Mouse (Mus musculus) ZHBTc4 (cell line): ENCODE data around the gene Aldh1a1.
"Not testable (repeated sequence)": the region's sequence is repeated elsewhere in the genome, so short reads cannot be mapped to it uniquely, and the experiment has no call there.

Experiments used
- DNase-seq: peaks from one replicate; pipeline ENCODE4 v3.0.0-alpha.2; 2011; ENCODE audit warnings: low read depth, low spot score

The Aldh1a1 gene

GRCm38 (mm10) chr19:20555365-20555764 lies 62.9 kb downstream of the Aldh1a1 start:
- no peak for DNase-seq

DNA sequence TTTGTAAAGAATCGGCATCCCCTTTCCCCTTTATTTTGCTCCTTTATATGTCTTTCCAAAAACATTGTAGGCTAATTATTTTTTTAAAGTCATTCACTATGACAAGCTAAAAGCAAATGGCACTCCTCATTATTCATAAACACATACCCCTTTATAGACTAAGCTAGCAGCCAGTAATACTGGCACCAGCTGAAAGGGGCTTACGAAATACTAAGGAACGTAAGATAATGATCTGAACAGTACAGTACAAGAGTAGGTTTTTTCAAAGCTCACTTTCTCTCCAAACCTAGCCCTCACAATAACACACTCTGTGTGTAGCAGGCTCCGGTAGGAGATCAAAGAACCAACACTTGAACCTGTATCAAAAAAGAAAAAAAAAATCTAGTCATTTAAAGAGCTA lies 64.7 kb downstream of the Aldh1a1 start:
- DNase-seq, result no peak

DNA sequence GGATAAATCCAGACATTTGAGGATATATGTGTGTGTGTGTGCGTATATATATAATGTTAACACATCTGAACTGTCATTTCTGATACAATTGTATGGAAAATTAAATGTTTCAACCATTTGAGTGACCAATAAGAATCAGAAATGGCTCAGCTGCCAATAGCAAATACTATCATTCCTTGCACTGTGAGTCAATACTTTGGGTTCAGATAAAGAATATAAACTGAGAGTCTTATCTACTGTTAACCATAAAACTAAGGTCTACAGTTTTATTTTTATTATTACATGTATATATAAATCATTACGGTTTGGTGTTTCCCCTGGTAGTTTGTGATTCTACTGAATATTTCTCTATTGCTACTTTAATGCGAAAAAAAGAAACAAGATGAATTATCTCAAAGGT lies 65.6 kb downstream of the Aldh1a1 start:
- DNase-seq, result no peak

DNA sequence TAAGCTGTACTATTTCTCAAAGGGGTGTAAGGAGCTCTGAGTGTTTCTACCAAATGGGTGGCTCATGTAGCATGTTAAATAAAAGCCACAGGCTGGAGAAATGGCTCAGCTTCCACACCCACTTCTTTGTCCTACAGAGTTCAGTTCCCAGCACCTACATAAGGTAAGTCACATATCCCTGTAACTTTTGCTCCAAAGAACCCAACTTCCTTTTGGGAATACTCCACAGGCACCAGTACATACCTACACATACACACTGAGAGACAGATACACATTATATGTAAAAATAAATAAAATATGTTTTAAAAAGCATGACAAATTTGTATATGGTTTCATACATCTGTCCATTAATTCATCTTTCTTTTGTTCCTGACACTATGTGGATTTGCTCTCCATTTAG lies 66.0 kb downstream of the Aldh1a1 start:
- DNase-seq, result no peak

GRCm38 (mm10) chr19:20558952-20559351 lies 66.4 kb downstream of the Aldh1a1 start:
- no peak for DNase-seq

GRCm38 (mm10) chr19:20559952-20560351 lies 67.4 kb downstream of the Aldh1a1 start:
- DNase-seq, result no peak

DNA sequence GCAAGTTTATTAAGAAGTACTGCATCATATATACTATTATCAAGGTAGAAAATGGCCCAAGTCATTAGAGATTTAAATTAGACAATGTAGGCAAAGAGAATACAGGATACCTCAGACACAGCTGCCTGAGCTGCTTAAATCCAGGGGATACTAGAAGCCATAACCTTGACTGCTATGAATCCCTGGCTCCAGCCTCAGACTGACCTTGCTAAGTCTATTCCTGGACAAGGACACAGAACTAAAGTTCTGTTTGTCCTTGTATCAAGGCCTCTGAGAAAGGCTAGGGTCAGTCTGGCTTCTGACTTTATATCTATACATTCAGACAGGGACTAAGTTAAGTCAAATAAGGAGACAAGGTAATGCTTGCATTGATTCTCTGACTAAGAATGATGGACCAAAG lies 69.9 kb downstream of the Aldh1a1 start:
- no peak for DNase-seq

DNA sequence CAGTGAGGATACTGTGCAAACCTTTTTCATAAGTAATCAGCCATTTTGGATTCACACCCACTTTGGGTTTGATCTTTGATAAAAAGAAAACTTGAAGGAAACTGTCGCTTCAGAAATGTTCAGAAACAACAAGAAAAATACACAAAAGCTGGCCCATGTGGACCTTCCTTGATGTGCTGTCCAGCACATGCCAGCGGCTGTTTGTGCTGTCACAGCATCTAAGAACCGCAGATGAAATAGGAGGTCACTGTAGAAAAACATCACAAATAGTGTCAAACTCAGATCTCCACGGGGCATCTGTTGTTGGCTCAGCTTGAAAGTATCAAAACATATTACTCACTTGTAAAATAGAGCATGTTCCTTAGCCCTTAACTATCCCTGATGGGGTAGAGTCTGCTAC lies 73.8 kb downstream of the Aldh1a1 start:
- no peak for DNase-seq

GRCm38 (mm10) chr19:20567039-20567438 lies 74.5 kb downstream of the Aldh1a1 start:
- DNase-seq, result no peak

DNA sequence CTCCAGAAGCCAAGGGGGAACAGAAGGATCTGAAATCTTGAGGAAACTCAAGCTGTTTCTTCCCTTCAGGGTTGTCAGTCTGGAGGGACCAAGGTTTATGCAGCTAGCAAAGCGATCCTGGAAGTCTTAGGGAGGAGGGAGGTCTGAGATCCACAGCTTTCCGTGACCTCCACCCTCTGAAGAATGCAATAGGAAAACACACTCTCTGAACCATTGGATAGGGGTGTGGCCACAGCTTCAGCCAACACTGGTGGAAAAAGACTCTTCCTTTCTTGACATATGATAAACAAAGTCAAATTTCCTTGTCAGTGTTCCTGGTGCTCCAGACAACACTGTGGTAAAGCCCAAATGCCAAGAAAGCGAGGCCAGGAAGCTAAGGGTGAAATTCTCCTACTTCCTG lies 84.5 kb downstream of the Aldh1a1 start:
- DNase-seq, result no peak

- no peak for DNase-seq
Measured at GRCm38 (mm10) chr19:20577429-20577828, 84.9 kb downstream of the Aldh1a1 start.

DNA sequence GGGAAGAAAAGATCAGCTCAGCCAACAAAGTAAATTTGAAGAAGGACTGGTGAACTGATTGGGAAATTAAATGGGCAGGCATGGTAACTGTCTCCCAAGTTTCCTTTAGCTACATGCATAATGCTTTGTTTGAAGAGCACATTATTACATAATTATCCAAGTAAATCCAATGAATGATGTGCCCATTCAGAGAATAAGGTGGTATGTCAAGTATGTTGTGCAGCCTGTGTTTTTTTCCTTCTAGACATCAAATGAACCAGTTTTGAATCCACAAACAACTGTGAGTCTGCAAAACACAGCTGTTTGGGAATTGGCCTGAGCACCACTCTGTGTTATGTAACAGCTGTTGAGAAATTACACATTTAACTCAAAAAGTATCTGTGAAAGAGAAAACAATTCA lies 107.4 kb downstream of the Aldh1a1 start:
- no peak for DNase-seq

DNA sequence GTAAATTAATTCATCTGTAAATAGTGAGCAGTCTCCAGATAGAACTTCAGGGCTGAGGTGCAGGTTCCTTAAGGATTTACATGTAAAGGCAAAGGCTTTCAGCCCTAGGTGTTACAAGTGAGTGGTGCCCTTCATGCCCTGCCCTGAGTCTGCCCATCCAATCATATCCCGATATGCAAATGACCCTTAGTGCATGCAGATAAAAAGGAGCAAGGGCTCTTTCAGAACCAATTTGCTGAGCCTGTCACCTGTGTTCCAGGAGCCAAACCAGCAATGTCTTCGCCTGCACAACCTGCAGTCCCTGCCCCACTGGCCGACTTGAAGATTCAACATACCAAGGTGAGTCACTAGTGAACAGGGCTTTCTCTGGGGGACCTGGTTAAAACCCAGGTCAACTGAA lies 109.2 kb downstream of the Aldh1a1 start:
- DNase-seq, result peak; percentile 4

DNA sequence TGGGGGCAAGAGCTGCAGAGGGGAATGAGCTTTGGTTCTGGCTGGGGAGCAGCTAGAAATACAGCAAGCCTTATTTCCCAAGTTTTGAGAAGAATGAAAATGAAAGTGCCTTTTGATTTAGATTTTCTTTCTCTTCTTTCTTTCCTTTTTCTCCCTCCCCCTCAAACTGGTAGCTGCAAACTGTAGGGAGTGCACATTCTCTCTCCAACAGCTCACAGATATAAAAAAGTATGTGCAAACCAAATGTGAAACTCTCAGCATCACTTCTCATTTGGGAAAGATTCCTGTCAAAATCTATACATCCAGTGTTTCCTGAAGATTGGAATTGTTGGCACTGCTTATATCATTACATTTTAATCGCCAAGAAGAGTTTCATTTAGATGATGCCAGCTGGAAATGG lies 110.7 kb downstream of the Aldh1a1 start:
- no peak for DNase-seq

- DNase-seq, result no peak
Measured at GRCm38 (mm10) chr19:20603866-20604265, 111.4 kb downstream of the Aldh1a1 start.

DNA sequence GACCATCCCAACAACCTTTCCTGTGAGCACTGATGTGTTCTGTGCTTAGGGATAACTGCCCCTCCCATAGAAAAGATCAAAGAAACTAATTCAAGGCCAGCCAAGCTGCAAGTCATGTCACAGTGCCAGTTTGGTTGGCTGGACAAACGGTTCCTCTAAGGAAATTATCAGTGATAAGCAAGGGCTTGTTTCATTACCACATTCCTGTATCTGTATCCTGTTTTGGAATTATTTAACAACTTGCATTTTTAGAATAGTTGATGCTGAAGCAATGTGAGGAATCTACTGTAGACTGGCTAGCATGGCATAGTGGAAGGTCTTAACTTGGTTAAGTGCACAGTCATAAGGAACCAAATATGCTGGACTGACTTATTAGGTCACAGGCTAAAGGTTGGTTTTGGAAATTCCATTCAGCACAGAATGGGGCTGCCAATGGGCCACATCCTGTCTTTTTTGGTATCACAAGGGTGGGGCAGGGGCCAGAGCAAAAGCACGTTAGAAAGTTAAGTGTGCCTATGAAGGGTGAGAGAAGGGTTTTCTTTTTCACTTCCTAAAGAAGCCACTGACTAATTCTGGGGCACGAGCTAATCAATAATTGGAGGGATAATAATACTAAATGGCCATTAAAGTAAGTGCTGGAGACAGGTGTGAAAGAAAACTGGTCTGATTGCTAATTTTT lies 121.9 kb downstream of the Aldh1a1 start:
- no peak for DNase-seq

DNA sequence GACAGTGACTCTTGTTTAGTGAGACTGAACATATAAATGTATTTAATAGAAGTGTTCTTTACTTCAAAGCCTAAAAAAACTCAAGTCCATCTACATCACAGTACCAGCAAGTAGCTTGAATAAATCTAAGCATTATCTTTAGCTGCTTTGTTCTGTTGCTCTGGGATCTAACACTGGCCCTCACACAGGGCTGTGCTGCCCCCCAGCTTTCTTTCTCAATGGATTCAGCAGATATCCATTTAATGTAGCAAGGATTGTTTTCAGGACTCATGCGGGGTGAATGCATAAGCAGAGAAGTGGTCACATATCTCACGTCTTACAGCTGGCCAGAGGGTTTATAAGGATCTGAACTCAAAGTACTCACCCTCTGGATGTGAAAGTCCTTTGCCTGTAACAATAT lies 129.9 kb downstream of the Aldh1a1 start:
- no peak for DNase-seq

- DNase-seq, result no peak
Measured at GRCm38 (mm10) chr19:20623416-20623815, 130.9 kb downstream of the Aldh1a1 start.

DNA sequence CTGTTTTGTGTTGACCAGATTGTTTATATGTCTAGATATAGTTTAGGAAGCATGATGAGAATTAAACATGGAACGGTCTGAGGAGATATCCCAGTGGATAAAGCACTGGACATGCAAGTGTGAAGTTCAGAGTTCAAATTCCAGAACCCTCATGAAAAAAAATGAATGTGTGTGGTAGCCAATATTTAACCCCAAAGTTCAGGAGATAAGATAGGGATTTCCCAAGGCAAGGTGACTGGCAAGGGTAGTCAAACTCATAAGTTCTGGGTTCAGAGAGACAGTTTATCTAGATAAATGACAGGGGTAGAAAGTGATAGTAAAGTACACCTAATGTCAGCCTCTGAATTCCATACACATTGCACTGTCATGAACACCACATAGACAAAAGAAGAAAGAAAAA lies 138.5 kb downstream of the Aldh1a1 start:
- no peak for DNase-seq

DNA sequence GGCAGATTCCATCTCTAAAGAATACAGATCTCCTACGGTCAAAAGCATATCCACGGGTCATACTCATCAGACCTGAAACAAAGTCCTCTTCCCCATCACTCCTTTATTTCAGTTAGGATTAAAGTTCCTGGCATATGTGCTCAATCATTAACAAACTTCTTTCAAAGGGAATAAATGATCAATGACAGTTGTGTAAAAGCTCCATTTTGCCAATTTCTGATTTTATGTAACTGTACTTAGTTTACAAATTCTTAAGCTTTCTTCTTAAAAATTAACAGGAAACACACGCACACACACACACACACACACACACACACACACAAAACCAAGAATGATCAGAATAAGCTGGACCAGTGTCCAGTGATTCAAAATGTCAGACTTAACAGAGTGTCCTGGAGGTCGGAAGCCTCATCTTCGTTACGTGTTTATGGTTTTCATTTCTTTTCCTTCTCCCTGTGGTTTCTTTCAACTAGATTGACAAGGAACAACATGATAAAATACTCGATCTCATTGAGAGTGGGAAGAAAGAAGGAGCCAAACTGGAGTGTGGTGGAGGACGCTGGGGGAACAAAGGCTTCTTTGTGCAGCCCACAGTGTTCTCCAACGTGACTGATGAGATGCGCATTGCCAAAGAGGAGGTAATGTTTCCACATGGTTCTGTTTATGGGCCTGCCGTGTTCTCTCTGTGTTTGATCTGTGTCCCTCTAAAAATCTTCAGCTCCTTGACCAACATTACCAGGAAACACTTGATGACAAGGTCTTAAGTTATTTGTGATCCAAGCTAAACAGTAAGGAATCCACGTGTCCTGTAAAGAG lies 141.6 kb downstream of the Aldh1a1 start:
- DNase-seq, result no peak

- no peak for DNase-seq
Measured at GRCm38 (mm10) chr19:20644346-20644745, 151.8 kb downstream of the Aldh1a1 start.

- DNase-seq, result not testable (repeated sequence)
Measured at GRCm38 (mm10) chr19:20647496-20647895, 155.0 kb downstream of the Aldh1a1 start.

GRCm38 (mm10) chr19:20650008-20650407 lies 157.5 kb downstream of the Aldh1a1 start:
- no peak for DNase-seq
